Mouse (Mus musculus) heart, adult 9 months (tissue): ENCODE measurements around the gene Ccdc93.

Experiments used
- DNase-seq, 2 experiments: peaks; one replicate each; pipeline ENCODE4 v3.0.0; 2022; ENCODE audit warnings: low spot score in 2 of 2

The Ccdc93 gene

DNA sequence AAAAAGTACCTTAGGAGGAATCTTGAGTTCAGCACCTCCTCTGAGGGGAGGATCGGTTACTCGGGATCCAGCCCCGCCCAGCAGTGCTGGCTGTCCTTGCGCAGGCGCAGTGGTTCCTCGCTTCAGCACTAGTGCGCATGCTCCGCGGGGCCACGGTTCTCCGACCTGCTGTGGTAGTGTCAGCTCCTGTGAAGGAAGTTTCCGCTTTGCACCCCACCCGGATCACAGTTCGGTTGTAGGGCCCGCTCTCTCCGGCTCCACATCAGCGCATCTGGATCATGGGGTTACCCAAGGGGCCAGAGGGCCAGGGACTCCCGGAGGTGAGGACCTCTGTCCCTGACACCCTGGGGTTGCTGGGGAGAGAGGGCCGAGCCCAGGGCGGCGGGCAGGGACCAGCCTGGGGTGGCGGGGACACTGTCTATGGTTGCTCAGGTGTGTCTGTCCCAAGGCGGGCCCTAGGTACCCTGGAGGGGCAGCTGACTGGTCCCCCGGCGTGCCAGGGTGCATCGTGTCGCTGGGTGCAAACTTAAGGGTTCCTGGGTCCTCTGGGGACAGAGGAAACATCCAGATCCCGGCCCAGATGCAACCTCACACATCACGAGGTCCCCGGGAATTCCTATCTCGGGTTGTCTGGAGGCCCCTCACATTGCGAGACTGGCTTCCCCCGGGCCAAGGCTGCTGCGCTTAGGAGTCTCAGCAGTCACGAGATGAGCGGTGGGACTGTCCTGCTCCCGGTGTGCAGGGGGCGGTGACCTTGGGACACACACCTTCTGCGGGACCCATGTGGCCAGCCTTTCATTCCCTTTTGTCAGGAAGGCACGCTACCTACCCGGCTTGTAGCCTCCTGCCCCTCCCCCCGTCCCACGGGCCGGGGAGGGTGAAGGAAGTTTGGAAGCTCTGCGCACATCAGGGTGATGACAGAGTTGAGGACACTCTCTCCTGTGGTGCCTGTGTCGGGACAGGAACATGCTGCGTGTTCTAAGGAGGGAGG lies at the start of gene Ccdc93:
Gene Ccdc93 (plus strand): TSS at position 112 of the 991 bp plus-strand sequence.
- peak; percentile 98 for DNase-seq

DNA sequence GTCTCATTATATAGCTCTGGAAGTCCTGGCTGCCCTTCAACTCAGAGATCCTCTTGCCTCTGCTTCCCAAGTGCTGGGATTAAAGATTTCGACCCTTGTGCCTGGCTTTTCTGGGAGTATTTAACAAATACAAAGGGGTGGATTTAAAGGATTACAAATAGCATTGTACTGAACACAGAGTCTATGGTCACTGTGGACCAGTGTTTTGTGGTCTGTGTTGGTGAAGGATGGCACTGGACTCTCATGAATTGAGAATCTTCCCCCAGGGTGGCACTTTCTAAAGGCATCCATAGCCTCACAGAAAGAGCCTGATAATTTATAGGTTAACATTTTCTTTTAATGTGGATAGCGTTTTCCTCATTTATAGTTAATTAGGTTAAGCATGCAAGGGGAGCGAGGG lies 49.3 kb upstream of the Ccdc93 start:
- DNase-seq = no peak

DNA sequence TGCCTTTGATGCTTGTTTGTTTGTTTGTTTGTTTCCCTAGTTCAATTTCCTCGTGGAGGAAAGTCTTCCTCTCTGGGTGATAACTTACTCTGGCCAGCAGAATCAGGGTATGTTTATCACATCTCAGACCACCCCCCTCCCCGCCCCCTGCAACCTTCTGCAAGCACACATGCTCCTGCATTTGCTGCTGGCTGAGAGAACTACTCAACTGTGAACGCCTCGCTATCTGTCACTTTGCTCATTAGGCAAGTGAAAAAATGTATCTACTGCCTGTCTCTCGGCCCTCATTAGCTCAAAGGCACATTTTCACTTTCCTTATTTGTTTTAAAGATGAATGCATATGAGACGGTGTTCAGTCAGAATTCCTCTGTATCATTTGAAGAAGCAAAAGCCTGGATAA lies 42.5 kb upstream of the Ccdc93 start:
- DNase-seq = no peak

DNA sequence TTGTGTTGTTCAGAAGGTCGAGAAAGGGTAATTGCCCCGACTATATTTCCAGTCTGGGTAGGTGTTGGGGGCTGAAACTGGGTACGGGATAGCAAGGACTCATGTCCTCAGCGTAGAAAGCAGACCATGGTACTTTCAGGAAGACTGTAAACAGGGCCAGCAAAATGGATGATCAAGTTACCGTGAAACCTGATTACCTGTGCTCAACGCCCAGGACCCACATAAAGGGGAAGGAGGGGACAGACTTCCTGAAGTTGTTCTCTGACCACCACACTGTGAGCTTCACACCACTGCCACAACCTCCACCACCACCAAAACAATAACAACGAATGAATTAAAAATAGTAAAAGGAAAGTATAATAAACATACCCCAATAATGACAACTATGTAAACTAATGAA lies 42.1 kb upstream of the Ccdc93 start:
- DNase-seq = no peak

DNA sequence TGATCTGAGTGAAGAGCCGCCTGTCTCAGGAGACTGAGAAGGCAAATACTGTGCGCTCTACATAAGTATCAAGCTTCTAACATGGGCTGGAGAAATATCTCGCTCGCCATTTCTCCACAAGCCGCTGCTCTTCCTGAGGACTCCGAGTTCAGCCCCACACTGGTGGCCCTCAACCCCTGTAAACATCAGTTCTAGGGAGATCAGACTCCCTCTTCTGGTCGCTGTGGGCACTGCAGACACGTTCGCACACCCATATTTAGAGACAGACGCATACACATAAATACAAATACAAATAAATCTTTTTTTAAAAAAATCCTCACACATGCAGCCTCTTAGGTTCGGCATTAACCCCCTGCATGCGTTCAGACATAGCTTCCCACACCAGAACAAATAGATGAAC lies 41.3 kb upstream of the Ccdc93 start:
- DNase-seq = no peak

DNA sequence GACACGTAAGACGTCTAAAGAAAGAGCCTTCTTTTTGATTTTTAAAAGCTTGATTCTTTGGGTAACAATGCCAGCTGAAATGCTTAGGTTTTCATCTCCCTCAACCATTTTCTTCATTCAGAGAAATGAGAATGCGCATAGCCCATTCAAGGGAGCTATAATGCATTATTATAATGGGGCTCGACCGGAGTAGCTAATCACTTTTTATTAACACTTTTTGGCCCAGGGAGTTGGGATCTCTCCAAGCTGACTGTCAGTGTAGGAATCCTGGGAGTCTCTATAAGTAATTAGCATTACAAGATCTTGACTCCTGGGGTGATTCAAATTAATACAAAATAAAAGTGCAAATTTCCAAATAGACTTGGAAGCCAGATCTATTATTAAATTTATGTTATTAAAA lies 40.8 kb upstream of the Ccdc93 start:
- no peak for DNase-seq

DNA sequence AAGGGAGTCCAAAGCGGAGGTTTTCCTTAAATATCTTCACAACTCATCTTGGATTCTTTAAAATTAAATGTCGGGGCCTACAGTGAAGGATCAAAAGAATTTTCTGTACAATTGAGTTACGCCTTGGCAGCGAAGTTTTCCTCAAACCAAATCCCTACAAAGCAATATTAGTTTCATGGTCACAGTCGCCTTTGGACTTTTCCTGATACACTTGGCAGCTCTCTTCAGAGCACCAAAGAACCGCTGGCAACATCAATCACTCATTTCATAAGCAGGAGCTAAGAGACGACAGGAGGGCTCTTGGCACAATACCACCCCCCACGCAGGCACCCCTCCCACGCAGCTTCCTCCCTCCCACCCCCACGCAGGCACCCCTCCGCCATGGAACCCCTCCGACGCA lies 40.4 kb upstream of the Ccdc93 start:
- DNase-seq = no peak

DNA sequence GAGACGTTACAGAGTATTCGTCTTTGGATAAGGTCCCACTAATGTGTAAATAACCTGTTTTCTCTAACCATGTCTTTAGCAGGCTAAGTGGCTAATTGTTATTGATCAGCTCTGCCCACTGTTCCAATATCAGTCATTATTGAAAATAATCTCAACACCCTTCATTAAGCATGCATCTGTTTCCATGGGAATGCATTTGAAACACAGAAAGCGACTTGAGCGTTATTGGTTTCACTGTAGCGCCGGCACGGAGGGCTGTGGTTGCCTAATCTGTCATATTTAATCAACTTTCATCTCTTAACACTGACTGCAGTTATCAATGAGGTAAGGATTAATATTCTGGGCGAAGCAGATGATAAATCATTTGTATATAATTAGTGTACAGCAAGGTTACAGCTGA lies 40.0 kb upstream of the Ccdc93 start:
- no peak for DNase-seq

DNA sequence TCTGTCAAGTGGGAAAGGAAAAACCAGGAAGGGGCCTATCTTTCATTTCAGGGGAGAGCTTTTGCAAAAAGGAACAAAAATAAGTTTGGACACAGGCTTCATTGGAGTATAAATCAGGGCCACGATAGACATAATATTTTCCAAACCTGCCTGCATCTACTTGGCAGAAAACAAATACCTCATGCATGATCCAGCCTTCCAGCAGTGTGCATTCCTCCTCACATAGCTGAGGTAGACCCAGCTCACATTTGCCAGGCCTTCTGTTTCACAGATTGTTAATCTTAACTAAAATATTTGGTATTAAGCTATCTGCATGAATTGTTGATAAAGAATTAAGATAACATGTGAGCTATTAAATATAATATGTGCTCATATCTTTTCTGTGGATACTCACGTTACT lies 37.7 kb upstream of the Ccdc93 start:
- no peak for DNase-seq

DNA sequence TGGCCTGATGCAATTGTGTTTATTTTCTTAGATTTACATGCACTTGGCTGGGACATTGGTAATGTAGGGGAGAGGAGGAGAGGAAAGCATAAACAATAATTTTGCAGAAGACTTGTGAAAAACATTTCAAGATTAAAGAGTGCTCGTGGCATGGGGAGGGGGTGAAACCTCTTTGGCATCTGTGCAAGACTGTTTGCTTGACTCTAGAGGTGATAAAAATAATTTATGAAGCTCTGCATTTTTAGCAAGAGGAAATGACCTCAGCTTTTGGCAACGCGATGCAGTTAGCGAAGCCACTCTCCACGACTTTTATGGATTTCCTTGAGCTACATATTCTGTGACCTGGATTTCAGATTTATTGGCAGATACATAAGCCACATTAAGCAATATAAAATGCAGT lies 36.1 kb upstream of the Ccdc93 start:
- DNase-seq = no peak

DNA sequence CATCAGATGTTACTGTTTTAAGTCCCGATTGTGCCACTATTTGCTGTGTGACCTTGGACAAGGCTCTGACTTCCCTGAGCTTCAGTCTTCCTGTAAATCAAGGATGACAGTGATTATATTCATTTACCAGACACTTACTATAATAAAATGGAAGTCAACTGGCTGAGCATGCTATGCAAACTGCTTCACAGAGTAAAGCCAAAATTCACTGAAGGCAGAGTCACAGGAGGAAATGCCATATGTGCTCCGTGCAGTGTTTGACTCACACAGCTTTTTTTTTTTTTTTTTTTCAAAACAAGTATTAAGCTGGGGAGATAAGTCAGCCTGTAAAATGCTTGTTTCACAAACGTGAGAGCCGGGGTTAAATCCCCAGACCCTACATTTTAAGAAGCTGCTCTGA lies 34.3 kb upstream of the Ccdc93 start:
- no peak for DNase-seq

DNA sequence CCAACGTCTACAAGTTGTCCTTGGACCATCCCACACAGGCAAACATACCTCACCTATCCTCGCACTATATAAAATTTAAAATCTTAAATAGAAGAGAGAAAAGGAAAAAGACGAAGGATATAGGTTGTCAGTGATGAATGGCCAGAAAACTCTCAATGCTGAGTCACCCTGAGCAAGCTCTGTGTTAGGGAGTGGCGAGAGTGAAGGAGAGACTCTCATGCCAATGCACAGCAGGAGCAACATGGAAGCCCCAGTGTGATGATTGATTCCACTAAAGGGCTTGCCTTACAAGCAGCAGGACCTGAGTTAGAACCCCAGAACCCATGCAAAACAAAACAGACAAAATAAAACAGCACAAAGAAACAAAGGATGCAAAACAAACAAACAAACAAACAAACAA lies 32.6 kb upstream of the Ccdc93 start:
- DNase-seq = no peak

DNA sequence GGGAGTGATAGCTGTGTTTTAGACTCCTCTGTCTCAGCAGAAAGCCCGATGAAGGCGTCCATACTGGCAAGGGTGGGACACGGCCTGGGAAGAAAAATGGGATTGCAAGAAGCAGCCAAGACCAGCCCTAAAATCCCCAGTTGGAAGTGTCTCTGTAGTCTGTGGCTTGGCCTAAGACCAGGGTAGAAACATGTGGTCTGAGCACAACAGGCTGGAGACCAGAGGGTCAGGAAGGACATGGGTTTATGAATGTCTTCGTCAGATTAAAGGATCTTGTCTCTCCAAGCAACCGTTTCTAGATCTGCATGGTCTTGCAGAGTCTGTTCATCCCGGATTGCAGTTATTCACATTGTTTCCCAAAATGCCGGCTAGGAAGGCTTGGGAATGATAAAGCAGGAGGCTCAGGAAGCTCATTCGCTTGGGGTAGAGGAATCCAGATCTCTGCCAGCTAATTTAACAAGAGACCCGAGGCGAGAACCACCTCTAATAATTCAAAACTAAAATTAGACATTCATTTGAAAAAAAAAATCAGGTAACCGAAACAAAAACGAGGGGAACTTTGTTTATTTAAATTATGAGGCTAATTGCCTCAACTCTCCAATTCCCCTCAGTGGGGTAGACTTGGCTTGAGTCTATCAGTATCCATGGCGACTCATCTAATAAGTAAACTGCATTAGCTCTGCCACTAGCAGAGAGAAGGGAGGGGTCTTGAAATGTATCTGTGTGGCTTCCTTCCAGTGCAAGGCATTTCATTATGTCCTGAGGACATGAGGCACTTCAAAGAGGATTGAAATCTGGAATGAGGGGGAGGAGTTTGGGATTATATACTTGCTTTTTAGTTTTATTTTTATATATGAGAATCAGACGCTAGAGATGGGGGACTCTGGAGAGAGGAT lies 31.6 kb upstream of the Ccdc93 start:
- peak; percentile 24 to 47 for DNase-seq

DNA sequence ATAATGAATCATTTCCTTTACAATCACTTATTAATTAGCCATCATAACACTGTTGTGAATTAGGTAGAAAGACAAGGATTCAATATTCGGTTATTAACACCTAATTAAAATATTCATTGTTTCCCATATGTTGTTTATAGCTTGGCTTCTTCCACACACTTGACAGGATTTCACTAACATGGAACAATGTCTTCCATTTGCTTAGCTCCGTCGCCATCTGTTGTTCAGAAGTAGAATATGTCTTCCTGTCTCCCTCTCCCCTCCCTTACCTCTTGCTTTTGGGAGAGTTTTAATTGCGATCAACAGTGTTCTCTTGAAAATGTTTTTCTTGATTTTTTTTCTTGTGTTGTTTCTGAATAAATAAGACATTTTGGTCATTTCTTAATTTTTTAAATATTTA lies 30.6 kb upstream of the Ccdc93 start:
- peak; percentile 12 to 15 for DNase-seq

DNA sequence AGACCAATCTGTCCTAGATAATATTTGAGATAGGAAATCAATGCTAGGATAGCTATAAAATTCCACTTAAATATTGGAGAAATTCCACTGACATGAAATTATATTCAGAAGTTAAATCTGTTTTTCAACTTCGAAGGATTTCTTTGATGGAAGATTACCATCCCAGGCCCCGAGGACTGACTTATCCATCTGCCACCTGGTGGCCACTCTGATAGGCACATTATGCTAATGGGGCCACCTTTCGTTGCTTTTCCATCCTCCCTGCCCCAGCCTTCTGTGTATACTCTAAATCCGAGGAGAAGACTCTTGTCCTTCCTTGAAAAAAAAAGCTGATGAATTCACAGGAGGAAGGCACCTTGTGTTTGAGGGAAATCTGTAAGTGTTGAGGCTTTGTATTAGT lies 11.8 kb upstream of the Ccdc93 start:
- DNase-seq = no peak

DNA sequence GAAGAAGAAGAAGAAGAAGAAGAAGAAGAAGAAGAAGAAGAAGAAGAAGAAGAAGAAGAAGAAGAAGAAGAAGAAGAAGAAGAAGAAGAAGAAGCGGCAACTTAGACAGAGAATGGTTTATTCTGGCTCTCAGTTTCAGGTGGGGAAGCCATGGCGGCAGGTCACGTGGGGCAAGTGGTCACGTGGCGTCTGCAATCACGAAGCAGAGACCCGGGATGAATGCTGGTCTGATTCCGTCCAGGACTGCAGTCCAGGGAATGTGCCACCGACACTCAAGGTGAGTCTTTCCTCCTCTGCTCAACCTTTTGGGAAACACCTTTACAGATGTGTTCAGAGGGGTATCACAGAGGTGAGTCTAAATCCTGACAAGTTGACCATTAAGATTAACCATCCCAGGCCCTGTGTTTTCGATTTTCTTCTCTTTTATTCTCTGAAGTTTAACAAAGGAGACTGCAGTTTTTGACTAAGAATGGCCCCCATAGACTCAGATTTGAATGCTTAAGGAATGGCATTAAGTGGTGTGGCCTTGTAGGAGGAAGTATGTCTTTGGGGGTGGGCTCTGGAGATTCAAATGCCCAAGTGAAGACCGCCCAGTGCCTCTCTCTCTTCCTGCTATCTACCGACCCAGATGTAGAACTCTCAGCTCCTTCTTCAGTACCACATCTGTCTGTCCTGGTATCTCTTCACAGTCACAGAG lies 11.1 kb upstream of the Ccdc93 start:
- no peak for DNase-seq

DNA sequence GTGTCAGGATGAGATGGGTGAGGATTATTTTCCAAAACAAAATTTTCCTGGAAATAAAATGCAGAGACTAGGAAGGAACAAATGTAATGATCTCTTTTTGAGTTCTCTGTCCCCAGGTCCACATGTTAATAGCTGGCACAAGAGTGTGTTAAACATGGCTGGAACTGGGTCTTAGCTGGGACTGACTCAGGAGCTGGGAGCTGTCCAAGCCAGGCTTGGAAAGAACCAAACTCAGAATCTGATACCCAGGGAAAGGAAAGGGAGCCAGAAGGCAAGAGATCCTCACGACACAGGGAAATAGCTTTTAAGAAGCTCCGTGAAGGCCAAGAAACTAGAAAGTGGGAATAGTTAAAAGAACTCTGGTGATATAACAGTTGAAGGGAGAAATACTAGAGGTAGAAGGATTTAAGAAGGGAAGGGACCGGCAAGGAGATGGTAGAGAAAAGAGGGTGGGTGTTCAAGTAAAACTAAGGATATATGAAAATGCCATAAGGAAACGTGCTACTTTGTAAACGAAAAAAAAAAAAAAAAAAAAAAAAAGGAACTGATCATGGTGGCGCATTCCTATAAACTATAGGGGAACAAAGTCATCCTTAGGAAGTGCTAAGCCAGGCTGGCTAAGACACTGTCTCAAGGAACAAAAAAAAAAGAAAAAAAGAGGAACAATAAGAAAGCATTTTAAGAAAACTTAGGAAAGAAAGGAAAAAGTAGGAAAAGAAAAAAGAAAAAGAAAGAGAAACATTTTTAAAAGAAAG lies 489 bp upstream of the Ccdc93 start:
- peak; percentile 25 to 35 for DNase-seq

DNA sequence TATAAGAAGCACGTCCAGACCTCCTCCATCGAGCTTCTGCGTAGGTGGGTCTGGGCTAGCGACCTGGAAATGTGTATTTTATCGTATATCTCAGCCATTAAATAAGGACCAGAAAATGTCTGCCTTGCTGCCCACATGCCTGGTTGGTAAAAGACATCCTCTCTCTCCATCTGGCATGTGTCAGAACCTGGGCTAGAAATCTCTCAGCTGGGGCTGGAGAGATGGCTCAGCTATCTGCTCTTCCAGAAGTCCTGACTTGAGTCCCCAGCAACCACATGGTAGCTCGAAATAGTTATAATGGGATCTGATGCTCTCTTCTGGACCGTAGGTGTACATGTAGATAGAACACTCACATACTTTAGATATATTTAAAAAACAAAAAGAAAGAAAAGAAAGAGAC lies 5.1 kb downstream of the Ccdc93 start:
- no peak for DNase-seq

DNA sequence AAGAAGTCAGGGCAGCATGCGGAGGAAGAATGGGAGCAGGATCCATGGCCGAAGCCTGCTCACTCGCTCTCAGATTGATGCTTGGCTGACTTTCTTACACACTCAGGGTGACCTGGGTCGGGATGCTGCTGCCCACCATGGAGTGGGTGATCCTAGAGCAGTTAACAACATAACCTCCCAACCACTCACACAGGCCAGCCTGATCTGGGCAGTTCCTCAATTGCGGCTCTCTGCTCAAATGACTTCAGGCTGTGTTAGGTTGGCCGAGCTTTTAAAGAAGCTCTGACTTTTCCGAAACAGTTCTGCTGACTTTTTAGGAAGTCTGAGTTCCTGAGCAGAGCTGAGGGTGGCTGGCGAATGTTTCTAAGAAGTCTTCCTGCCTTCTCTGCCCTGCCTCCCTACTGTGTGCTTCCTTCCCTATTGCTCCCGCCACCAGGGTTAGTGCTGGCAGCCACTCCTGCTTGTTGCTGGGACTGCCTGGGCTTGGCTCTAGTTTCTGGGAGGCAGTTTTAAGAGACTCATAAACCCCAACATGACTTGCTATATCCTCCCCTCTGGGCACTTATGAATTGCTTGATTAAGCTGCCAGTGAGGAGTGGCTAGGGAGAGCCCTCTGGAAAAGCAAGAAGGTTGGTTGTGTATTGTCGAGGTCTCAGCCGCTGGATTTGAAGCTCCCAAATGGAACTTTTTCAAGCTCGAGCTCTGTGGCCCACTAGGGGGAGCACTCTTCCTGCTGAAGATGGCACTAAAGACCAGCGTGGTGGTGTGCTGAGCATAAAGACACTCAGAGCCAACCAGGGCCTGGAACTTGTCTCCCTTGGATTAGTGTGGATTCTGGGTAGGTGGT lies 9.9 kb downstream of the Ccdc93 start:
- DNase-seq = peak; percentile 25 to 42

DNA sequence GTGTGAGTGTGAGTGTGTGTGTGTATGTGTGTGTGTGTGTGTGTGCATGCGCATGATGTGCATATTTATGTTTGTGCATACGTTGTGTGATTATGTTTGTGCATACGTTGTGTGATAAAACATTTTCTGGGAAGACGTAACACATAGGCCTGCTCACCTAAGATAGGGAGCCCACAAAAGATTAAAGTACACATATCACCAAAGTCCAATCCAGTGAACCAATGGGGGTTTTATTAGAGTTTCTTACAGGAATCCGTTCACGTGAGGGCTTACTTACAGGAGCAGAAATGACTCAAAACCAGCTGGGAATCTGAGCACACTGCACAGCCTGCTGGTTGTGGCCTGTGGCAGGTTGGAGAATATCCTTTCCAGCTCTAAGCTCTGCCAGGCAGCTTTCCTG lies 13.3 kb downstream of the Ccdc93 start:
- no peak for DNase-seq
